Mouse (Mus musculus) embryonic facial prominence, embryonic 15.5 days (tissue): Measurements from ENCODE around the gene Masp1. TPM values are rescaled to one million over a fixed set of nuclear protein-coding genes. Genes with fewer than 3 reads are reported as not detected.

Experiments
- ATAC-seq: fragments of 200-750 bp; cut with Nextera tagmentation; 2 replicates; pipeline ENCODE4 v1.8.0; 2017; ENCODE audit warnings: low read depth, moderate TSS enrichment; ENCODE audit not compliant: insufficient number of reproducible peaks, low FRiP score, low TSS enrichment
- H3K27ac ChIP-seq: fragments of 300-500 bp; sonication (generic); replicated peaks from 2 replicates; pipeline ENCODE4 v1.5.1; 2015; ENCODE audit warnings: mild to moderate bottlenecking, inconsistent platforms
- H3K27me3 ChIP-seq: fragments of 300-500 bp; sonication (generic); 2 replicates; pipeline ENCODE4 v1.6.1; 2015; ENCODE audit warnings: inconsistent platforms
- H3K36me3 ChIP-seq: fragments of 300-500 bp; sonication (generic); 2 replicates; pipeline ENCODE4 v1.6.1; 2015; ENCODE audit warnings: mild to moderate bottlenecking, inconsistent platforms
- H3K4me1 ChIP-seq: fragments of 300-500 bp; sonication (generic); 2 replicates; pipeline ENCODE4 v1.6.1; 2015; ENCODE audit warnings: inconsistent platforms
- H3K4me2 ChIP-seq: fragments of 300-500 bp; sonication (generic); replicated peaks from 2 replicates; pipeline ENCODE4 v1.6.1; 2015; ENCODE audit warnings: mild to moderate bottlenecking, inconsistent platforms
- H3K4me3 ChIP-seq: fragments of 300-500 bp; sonication (generic); replicated peaks from 2 replicates; pipeline ENCODE4 v1.5.1; 2015; ENCODE audit warnings: mild to moderate bottlenecking, inconsistent platforms
- H3K9ac ChIP-seq: fragments of 300-500 bp; sonication (generic); 2 replicates; pipeline ENCODE4 v1.6.1; 2015; ENCODE audit warnings: inconsistent platforms
- H3K9me3 ChIP-seq: fragments of 300-500 bp; sonication (generic); replicated peaks from 2 replicates; pipeline ENCODE4 v1.6.1; 2016; ENCODE audit warnings: inconsistent platforms
- WGBS: fragments of 180-500 bp; shearing (Covaris S2); methylation state at CpG from one replicate; pipeline ENCODE4 v1.1.7; 2015; 5-methylcytosine and 5-hydroxymethylcytosine counted together
- polyA plus RNA-seq: library from polyadenylated mRNA; unstranded; fragments of >200 nt; fragmentation: Nextera tagmentation; extraction: Ambion mirVana; gene quantifications from 2 replicates; pipeline ENCODE4 v1.2.1, GENCODE M21; 2015

Masp1 gene
- polyA plus RNA-seq, 1 experiment from 2014 or later: 7.7 TPM

GRCm38 (mm10) chr16:23423825-23424224 is 96.8 kb downstream of the Masp1 start:
- no peaks in the 10 kb centered on the region for H3K9me3 ChIP-seq
- H3K4me2 ChIP-seq: no peak overlapping the region
- H3K27me3 ChIP-seq: no peaks in the 10 kb centered on the region
- no peak overlapping the region for H3K4me3 ChIP-seq
- H3K4me1 ChIP-seq: no peaks in the 10 kb centered on the region
- no peak for ATAC-seq
- no peak overlapping the region for H3K27ac ChIP-seq
- H3K36me3 ChIP-seq: no peaks in the 10 kb centered on the region
- WGBS: 40% methylated on average over 5 of the region's 5 CpGs
- H3K9ac ChIP-seq: no peak overlapping the region

GRCm38 (mm10) chr16:23419565-23420085 is 101.0 kb downstream of the Masp1 start:
- no peaks in the 10 kb centered on the region for H3K9me3 ChIP-seq
- no peak overlapping the region for H3K9ac ChIP-seq
- H3K27ac ChIP-seq: no peak overlapping the region
- no peaks in the 10 kb centered on the region for H3K27me3 ChIP-seq
- H3K4me1 ChIP-seq: peaks cover 14% of the 10 kb centered on the region
- no peak overlapping the region for H3K4me3 ChIP-seq
- no peak overlapping the region for H3K4me2 ChIP-seq
- H3K36me3 ChIP-seq: no peaks in the 10 kb centered on the region
- no peak for ATAC-seq
- WGBS: 85% methylated on average over 8 of the region's 8 CpGs

- no peak overlapping the region for H3K4me2 ChIP-seq
- no peaks in the 10 kb centered on the region for H3K9me3 ChIP-seq
- no peak overlapping the region for H3K4me3 ChIP-seq
- H3K36me3 ChIP-seq: no peaks in the 10 kb centered on the region
- H3K27me3 ChIP-seq: no peaks in the 10 kb centered on the region
- H3K4me1 ChIP-seq: peaks cover 14% of the 10 kb centered on the region
- ATAC-seq: no peak
- H3K9ac ChIP-seq: no peak overlapping the region
- WGBS: 54% methylated on average over 13 of the region's 13 CpGs
- no peak overlapping the region for H3K27ac ChIP-seq
Observed at GRCm38 (mm10) chr16:23417456-23418240, 103.0 kb downstream of the Masp1 start.

DNA sequence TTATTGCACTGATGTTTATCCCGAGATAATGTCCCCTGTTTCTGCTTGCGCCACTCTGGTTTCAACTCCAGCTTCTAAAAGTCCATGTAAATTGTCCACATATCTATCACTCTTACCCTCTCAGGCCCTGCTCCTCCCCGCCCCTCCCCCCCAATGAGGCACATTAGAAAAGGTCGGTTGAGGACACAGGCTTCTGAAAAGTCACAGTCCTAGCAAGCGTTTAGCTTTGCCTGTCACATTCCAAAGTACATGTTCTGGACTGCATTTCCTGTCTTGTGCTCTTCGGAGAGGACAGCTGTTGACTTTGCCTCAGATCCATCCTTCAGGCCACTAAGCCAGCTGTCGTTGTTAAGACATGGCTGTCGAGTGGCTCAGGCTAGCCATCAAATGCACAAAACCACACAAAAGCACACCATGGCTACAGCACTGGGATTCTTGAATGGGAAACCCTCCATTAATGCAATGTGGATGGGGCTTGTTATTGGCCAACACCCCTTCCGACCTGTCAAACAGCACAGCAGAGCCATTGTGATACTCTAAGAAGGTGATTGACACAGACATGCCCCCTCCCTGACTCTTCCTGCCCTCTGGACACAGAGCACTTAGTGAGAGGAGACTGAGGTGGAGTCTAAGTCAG is 103.8 kb downstream of the Masp1 start:
- H3K9me3 ChIP-seq: no peaks in the 10 kb centered on the region
- peak overlapping the region; percentile 48 for H3K4me2 ChIP-seq
- 26% methylated on average over 9 of the region's 9 CpGs for WGBS
- H3K4me1 ChIP-seq: peaks cover 14% of the 10 kb centered on the region
- no peaks in the 10 kb centered on the region for H3K36me3 ChIP-seq
- H3K9ac ChIP-seq: no peak overlapping the region
- peak overlapping the region; percentile 11; the same call in 1 of the 2 replicates for H3K4me3 ChIP-seq
- ATAC-seq: peak; percentile 51; the same call in 1 of the 2 replicates
- H3K27me3 ChIP-seq: no peaks in the 10 kb centered on the region
- peak overlapping the region; percentile 44; the same call in 1 of the 2 replicates for H3K27ac ChIP-seq

DNA sequence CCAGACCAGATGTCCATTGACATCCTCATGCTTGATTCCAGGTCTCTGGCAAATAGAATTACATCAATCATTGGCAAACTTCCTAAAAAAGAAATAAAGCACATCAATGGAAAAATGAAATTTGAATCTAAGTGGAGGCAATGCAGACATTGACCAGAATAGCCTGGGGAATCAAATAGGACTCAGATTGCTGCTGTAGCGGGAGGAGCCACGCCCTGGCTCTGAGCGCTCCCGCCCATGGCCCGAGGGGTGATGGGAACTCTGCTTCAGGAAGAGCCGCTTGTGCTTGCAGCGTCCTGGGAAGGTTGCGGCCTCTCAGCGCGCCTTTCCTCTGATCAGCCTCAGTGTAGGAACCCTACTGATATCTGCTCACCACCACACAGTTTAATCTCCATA is 104.4 kb downstream of the Masp1 start:
- no peaks in the 10 kb centered on the region for H3K36me3 ChIP-seq
- H3K4me3 ChIP-seq: peak overlapping the region; percentile 11; the same call in 1 of the 2 replicates
- H3K27ac ChIP-seq: peak overlapping the region; percentile 44; the same call in 1 of the 2 replicates
- H3K9ac ChIP-seq: no peak overlapping the region
- H3K4me1 ChIP-seq: peaks cover 14% of the 10 kb centered on the region
- WGBS: 16% methylated on average over 10 of the region's 10 CpGs
- H3K4me2 ChIP-seq: peak overlapping the region; percentile 48
- H3K27me3 ChIP-seq: no peaks in the 10 kb centered on the region
- ATAC-seq: peak; percentile 74; the same call in 1 of the 2 replicates
- H3K9me3 ChIP-seq: no peaks in the 10 kb centered on the region

DNA sequence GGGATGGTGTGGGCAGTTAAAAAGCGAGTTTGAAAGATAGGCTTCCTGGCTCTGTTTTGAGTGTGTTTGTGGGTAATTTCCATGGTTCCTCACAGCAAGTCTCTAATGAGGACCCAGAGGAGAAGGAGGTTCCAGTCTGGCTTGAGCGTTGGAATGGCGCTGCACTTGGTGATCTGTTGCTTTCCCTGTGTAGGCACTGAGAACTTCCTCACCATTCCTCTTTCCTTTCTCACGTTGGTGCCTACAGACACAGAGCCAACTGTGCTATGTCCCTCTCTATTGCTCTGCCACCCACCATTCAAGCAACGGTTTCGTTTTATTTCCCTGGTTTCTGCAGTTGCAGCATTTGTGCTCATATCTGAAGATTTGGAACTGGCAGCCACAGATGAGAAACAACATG is 107.7 kb downstream of the Masp1 start:
- H3K9me3 ChIP-seq: no peaks in the 10 kb centered on the region
- peaks cover 14% of the 10 kb centered on the region for H3K4me1 ChIP-seq
- no peaks in the 10 kb centered on the region for H3K36me3 ChIP-seq
- no peak overlapping the region for H3K4me2 ChIP-seq
- H3K4me3 ChIP-seq: no peak overlapping the region
- H3K27ac ChIP-seq: no peak overlapping the region
- WGBS: 70% methylated on average over 6 of the region's 6 CpGs
- no peak for ATAC-seq
- no peak overlapping the region for H3K9ac ChIP-seq
- no peaks in the 10 kb centered on the region for H3K27me3 ChIP-seq

DNA sequence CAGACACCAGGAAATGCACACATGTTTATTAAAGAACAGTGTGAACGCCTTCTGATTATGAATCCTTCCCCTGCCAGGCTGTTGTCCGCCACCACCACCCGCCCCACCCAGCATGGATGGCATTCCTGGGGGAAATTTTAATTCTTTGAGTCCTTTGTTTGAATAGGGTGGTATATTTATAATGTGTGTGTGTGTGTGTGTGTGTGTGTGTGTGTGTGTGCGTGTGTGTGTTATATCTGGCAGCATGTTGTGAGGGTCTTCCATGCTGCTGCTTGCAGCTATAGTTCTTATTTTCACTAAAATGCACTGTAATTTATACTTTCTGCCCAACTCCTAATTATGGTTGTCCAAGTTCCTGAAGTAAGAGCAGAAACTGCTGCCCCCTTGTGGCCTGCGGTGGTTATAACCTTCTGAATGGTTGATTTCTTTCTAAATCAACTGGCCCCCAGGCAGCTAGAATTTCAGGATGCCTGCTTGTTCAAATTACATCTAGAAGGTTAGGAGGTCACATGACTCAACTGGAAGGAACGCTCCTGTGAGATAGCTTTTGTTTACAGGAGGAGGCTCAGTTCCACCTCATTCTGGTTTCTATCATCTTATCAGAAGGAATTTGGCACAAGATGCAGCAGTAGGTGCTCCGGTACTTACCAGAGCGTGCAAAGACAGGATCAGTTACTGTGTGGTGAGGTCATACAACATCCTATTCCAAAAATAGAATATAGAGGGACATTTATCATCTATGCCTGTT is 117.4 kb downstream of the Masp1 start:
- H3K27ac ChIP-seq: no peak overlapping the region
- no peak overlapping the region for H3K4me3 ChIP-seq
- H3K27me3 ChIP-seq: no peaks in the 10 kb centered on the region
- H3K4me1 ChIP-seq: peaks cover 4% of the 10 kb centered on the region; the same call in 1 of the 2 replicates
- H3K9ac ChIP-seq: no peak overlapping the region
- WGBS: 27% methylated on average over 8 of the region's 8 CpGs
- no peaks in the 10 kb centered on the region for H3K9me3 ChIP-seq
- H3K4me2 ChIP-seq: no peak overlapping the region
- no peaks in the 10 kb centered on the region for H3K36me3 ChIP-seq
- ATAC-seq: no peak

DNA sequence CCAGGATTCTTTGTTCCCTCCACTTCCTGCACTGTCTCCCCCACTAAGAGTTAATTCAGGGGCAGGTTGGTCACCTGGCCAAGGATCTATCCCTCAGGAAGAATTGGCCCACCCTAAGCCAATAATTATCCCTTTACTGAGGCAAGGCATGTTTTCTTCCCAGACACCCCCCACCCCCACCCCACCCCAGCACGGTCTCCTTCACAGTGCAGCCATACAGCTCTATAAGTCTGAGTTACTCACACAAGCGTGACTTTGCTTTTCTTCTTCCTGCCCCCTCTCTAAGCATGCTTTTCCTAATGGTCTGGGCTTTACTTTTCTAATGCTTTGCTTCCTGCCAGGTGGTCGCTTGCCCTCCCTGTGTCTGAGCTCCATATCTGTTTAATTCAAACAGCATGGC is 118.7 kb downstream of the Masp1 start:
- no peaks in the 10 kb centered on the region for H3K27me3 ChIP-seq
- H3K9ac ChIP-seq: no peak overlapping the region
- H3K4me3 ChIP-seq: no peak overlapping the region
- no peaks in the 10 kb centered on the region for H3K9me3 ChIP-seq
- ATAC-seq: no peak
- no peak overlapping the region for H3K4me2 ChIP-seq
- peaks cover 4% of the 10 kb centered on the region; the same call in 1 of the 2 replicates for H3K4me1 ChIP-seq
- H3K36me3 ChIP-seq: no peaks in the 10 kb centered on the region
- 31% methylated on average over 3 of the region's 3 CpGs for WGBS
- no peak overlapping the region for H3K27ac ChIP-seq

DNA sequence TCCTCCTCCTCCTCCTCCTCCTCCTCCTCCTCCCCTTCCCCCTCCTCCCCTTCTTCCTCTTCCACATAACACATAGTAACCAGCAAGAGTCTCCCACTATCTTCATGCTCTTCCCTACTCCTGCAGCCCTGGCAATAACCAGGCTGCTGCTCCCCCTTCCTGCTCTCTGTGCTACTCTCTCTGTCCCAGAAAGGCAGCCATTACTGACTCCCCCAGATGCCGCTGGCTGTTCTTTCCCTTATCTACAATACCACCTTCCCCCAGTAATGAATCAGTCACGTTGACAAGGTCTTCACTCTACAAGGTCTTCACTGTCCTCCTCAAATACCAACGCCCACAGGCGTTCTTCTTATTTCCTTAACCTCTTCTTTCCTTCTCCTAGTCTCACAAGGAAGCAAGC is 119.2 kb downstream of the Masp1 start:
- no peak for ATAC-seq
- Histone ChIP-seq H3K27ac (no peak overlapping the region), H3K36me3 (no peaks in the 10 kb centered on the region), H3K9ac (no peak overlapping the region), H3K4me2 (no peak overlapping the region), H3K9me3 (no peaks in the 10 kb centered on the region), H3K4me1 (peaks cover 4% of the 10 kb centered on the region; the same call in 1 of the 2 replicates), H3K27me3 (no peaks in the 10 kb centered on the region), H3K4me3 (no peak overlapping the region)
- 41% methylated on average over 4 of the region's 4 CpGs for WGBS
